Mouse (Mus musculus): ENCODE results near the gene Oog2.
"Not testable (repeated sequence)": the region's sequence is repeated elsewhere in the genome, so short reads cannot be mapped to it uniquely, and the experiment has no call there.

Oog2 gene

DNA sequence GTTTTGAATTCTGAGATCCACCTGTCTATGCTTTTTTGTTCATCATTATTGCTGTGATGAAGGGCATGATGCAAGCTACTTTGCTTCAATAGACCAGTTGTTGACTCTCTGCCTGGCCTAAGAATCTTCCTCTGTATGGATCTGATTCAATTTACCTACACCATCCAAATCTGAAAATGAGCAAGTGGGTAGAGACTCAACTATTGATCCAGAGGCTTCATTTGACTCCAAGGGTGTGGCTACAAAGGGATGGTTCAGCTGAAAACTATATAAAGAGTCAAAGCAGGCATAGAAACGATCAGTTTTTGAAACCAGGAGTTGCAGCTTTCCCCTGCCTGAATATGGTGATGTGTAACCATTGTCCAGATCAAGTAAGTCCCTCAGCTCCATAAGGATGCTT lies at the start of gene Oog2:
Gene Oog2, plus strand, starts transcription at position 301 of the 400 bp plus-strand sequence.
- DNase-seq (ENCODE audit: low spot score) = no peak

DNA sequence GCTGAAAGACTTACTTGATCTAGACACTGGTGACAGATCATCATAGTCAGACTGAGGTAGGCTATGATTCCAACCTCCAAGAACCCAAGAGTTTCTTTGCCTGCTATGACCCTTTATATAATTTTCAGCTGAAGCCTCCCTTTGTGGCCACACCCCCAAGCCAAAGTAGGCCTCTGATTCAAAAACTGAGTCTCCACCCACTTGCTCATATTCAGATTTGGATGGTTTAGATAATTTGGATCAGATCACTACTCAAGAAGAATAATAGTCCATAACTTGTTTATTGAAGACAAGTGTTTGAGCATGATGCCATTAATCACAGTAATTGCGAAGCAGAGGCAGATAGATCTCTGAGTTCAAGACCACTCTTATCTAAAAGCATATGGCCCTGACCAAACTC lies 28.0 kb upstream of the Oog2 start, which contains the start of gene Oog3:
Gene Oog3, minus strand, starts transcription at position 101 of the 400 bp plus-strand sequence.
- DNase-seq (ENCODE audit: low spot score) = no peak

DNA sequence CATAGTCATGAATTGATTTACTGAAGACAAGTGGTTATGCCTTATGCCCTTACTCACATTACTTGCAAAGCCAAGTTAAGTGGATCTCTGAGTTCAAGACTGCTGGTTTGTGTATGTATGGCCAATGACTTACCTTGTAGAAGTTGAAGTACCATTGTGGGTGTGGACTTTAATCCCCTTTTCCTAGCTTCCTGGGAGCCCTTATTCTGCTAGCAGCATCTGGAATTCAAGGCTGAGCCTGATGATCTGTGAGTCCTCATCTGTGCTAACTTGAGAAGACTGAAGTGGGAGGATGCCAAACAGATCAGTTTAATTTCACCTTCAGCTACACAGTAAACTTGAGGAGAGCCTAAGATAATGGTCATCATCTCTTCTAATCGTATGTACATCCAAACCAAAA lies 22.7 kb downstream of the Oog2 start, which contains the start of gene C87977:
Gene C87977, minus strand, starts transcription at position 101 of the 400 bp plus-strand sequence.
- DNase-seq (ENCODE audit: low spot score) = not testable (repeated sequence)

Measured in T-cell, adult 2 months (primary cell).